Mouse (Mus musculus) ES-Bruce4 (cell line): ENCODE measurements around the gene Traf3ip3. TPM values are rescaled to one million over a fixed set of nuclear protein-coding genes. Genes with fewer than 3 reads are reported as not detected.

Experiments used
- H3K27ac ChIP-seq: 2 replicates; pipeline ENCODE4 v1.5.1; 2012; ENCODE audit warnings: low read length, inconsistent platforms; ENCODE audit not compliant: insufficient read depth
- H3K27me3 ChIP-seq: 2 replicates; pipeline ENCODE4 v1.6.1; 2012; ENCODE audit warnings: mild to moderate bottlenecking, low read length, inconsistent platforms; ENCODE audit not compliant: control insufficient read depth, poor library complexity, insufficient read depth, severe bottlenecking
- H3K36me3 ChIP-seq: 2 replicates; pipeline ENCODE4 v1.6.1; 2012; ENCODE audit warnings: inconsistent platforms, mild to moderate bottlenecking, low read length, moderate library complexity; ENCODE audit not compliant: control insufficient read depth, poor library complexity, insufficient read depth, severe bottlenecking
- H3K4me1 ChIP-seq: one replicate; pipeline ENCODE4 v1.8.1; 2011; ENCODE audit warnings: low read length; ENCODE audit not compliant: control insufficient read depth, insufficient read depth
- H3K4me3 ChIP-seq: 2 replicates; pipeline ENCODE4 v1.5.1; 2011; ENCODE audit warnings: low read depth, mild to moderate bottlenecking, low read length
- H3K9ac ChIP-seq: 2 replicates; pipeline ENCODE4 v1.6.1; 2012; ENCODE audit warnings: low read depth, mild to moderate bottlenecking, inconsistent platforms; ENCODE audit not compliant: poor library complexity, severe bottlenecking
- H3K9me3 ChIP-seq: replicated peaks from 2 replicates; pipeline ENCODE4 v1.6.1; 2012; ENCODE audit warnings: mild to moderate bottlenecking, low read length, inconsistent platforms; ENCODE audit not compliant: control insufficient read depth, poor library complexity, insufficient read depth, severe bottlenecking
- CTCF ChIP-seq: IDR thresholded peaks from one replicate; pipeline ENCODE4 v1.8.1; 2011; ENCODE audit warnings: low read depth, low read length
- EP300 ChIP-seq: IDR thresholded peaks from 2 replicates; pipeline ENCODE4 v1.6.1; 2011; ENCODE audit warnings: low read depth, low read length; ENCODE audit not compliant: insufficient read depth
- POLR2A ChIP-seq: IDR thresholded peaks from one replicate; pipeline ENCODE4 v1.8.1; 2011; ENCODE audit warnings: low read length; ENCODE audit not compliant: insufficient read depth
- polyA plus RNA-seq: library from polyadenylated mRNA; stranded (reverse); fragments of >200 nt; gene quantifications from 2 replicates; pipeline ENCODE4 v1.2.4, GENCODE M21; 2011; ENCODE audit warnings: low read depth; ENCODE audit not compliant: missing spikeins, insufficient read depth, insufficient read length

Traf3ip3 gene
- polyA plus RNA-seq, 1 experiment, result not detected

- H3K9ac ChIP-seq, result no peak overlapping the region
Measured at GRCm38 (mm10) chr1:193141118-193141517, 60.4 kb downstream of the Traf3ip3 start.

DNA sequence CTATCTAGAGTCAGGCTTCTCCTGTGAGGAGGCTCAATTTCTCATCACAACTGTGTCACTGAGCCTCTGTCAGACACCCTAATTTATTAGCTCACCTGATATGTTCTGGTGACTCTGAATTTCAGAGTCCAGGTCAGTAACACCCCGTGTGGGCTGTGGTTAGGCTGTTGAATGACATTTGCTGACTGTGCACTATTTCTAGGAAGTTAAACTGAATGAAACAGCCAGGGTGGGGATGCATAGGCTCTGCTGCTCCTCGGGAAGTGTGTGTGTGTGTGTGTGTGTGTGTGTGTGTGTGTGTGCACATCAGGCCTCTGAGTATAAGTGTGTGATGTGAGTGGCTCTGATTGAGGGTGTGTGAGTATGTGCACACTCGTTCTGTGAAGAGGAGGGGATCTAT, 62.8 kb downstream of the Traf3ip3 start:
- H3K4me3 ChIP-seq, result no peak overlapping the region
- H3K36me3 ChIP-seq, result no peaks in the 10 kb centered on the region
- no peaks in the 10 kb centered on the region for H3K4me1 ChIP-seq
- no peaks in the 10 kb centered on the region for H3K27me3 ChIP-seq
- no peak overlapping the region for H3K9ac ChIP-seq
- TF ChIP-seq CTCF, result no peak
- TF ChIP-seq EP300, result no peak
- no peak for TF ChIP-seq POLR2A
- H3K9me3 ChIP-seq, result no peaks in the 10 kb centered on the region
- H3K27ac ChIP-seq, result no peak overlapping the region

More at GRCm38 (mm10) chr1:193141118-193141517, 60.4 kb downstream of the Traf3ip3 start:
- H3K36me3 ChIP-seq, result no peaks in the 10 kb centered on the region
- no peaks in the 10 kb centered on the region for H3K4me1 ChIP-seq
- no peaks in the 10 kb centered on the region for H3K9me3 ChIP-seq
- TF ChIP-seq POLR2A, result no peak
- no peak for TF ChIP-seq CTCF
- no peak for TF ChIP-seq EP300
- no peak overlapping the region for H3K27ac ChIP-seq
- no peaks in the 10 kb centered on the region for H3K27me3 ChIP-seq
- H3K4me3 ChIP-seq, result no peak overlapping the region

DNA sequence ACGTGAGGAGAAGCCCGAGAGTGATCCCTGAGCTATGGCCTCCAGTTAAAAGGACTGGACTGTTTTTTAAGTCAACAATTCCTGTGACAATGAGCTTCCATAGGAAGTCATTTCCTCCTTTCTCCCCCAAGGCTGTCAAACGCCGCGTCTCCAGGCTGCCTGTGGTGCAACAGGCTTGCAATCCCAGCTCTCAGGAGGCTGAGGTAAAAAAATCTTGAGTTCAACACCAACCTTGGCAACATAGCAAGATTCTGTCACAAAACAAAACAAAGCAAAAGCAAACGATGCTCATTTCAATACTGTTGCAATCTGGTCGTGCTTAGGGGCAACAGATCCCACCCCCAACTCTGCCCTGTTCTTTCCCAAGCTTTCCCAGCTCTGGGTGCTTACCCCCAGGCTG, 63.4 kb downstream of the Traf3ip3 start:
- Histone ChIP-seq H3K4me3 (no peak overlapping the region), H3K36me3 (no peaks in the 10 kb centered on the region), H3K27ac (no peak overlapping the region), H3K9ac (no peak overlapping the region), H3K4me1 (no peaks in the 10 kb centered on the region), H3K9me3 (no peaks in the 10 kb centered on the region), H3K27me3 (no peaks in the 10 kb centered on the region)
- TF ChIP-seq CTCF (no peak), EP300 (no peak), POLR2A (no peak)

DNA sequence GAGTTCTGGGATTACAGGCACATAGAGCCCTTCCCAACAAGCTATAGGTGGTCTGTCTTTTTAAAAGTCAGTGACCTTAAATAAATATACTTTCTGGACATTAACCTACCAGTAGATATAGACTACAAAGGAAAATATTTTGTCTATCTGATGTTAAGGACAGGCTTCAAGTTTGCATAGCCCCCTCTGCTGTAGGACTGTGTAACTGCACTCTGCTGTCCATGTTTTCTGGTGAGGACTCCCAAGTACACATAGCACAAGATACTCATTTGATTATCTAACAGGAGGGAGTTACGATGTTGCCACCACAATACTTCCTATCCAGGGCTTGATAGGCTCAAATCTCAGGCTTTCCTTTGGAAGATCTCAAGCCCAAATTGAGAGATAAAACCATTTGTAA, 67.8 kb downstream of the Traf3ip3 start:
- TF ChIP-seq CTCF (no peak), POLR2A (no peak), EP300 (no peak)
- Histone ChIP-seq H3K4me3 (no peak overlapping the region), H3K36me3 (no peaks in the 10 kb centered on the region), H3K9me3 (no peaks in the 10 kb centered on the region), H3K27me3 (no peaks in the 10 kb centered on the region), H3K9ac (no peak overlapping the region), H3K27ac (no peak overlapping the region), H3K4me1 (no peaks in the 10 kb centered on the region)

- H3K36me3 ChIP-seq, result peaks cover 4% of the 10 kb centered on the region; the same call in 1 of the 2 replicates
- no peaks in the 10 kb centered on the region for H3K4me1 ChIP-seq
- no peaks in the 10 kb centered on the region for H3K27me3 ChIP-seq
- no peak overlapping the region for H3K4me3 ChIP-seq
- no peak for TF ChIP-seq EP300
- no peak for TF ChIP-seq CTCF
- TF ChIP-seq POLR2A, result no peak
- H3K27ac ChIP-seq, result no peak overlapping the region
- no peak overlapping the region for H3K9ac ChIP-seq
- H3K9me3 ChIP-seq, result no peaks in the 10 kb centered on the region
Measured at GRCm38 (mm10) chr1:193132385-193132784, 69.1 kb downstream of the Traf3ip3 start.

DNA sequence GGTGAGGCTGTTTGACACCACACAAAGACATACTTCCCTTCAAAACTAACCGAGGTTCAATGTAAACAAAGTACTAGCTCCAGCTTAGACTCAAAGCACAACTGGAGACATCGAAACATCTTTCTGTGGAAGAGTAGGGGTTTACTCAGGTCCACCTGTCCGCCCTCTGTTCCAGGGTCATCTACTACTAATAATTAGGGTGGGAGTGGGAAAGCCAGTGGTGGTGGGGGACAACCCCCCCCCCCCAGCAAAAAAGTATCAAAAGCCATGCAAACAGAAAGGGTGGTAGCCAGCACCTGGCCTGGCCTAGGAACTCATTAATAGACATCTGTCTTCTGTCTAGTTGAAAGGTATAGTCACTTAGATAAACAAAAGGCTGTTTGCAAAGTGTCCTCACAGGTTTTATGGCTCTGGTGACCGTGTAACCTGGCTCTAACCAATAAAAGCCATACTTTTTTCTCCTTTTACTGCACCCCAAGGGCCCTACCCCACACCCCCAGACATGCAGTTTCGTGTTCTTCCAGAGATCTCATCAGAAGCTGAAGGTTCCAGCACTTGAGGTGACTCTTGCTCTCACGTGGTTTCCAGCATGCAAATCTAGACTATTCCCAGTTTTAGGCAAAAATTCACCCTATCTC, 70.1 kb downstream of the Traf3ip3 start:
- no peak overlapping the region for H3K27ac ChIP-seq
- H3K9ac ChIP-seq, result no peak overlapping the region
- no peaks in the 10 kb centered on the region for H3K9me3 ChIP-seq
- no peaks in the 10 kb centered on the region for H3K27me3 ChIP-seq
- H3K4me1 ChIP-seq, result no peaks in the 10 kb centered on the region
- no peak for TF ChIP-seq POLR2A
- no peak for TF ChIP-seq EP300
- TF ChIP-seq CTCF, result no peak
- H3K36me3 ChIP-seq, result peaks cover 11% of the 10 kb centered on the region; the same call in 1 of the 2 replicates
- no peak overlapping the region for H3K4me3 ChIP-seq
